Mouse (Mus musculus): ENCODE data around the gene Olfr148. TPM values are rescaled to one million over a fixed set of nuclear protein-coding genes. Genes with fewer than 3 reads are reported as not detected.

Olfr148 gene
- polyA plus RNA-seq (2012; rRNA removed), result not detected in 2 replicates

- Histone ChIP-seq H3K36me3 (ENCODE audit: control insufficient read depth, insufficient read depth, low read length) (no peaks in the 10 kb centered on the region), H3K27me3 (replicated peaks; ENCODE audit: control insufficient read depth, insufficient read depth, low read length) (no peaks in the 10 kb centered on the region), H3K27ac (ENCODE audit: insufficient read depth, low read depth, low read length) (no peak within 1 kb of the TSS), H3K4me3 (ENCODE audit: insufficient read depth, low read depth, low read length) (no peak within 1 kb of the TSS), H3K4me1 (ENCODE audit: control insufficient read depth, insufficient read depth, low read length) (no peaks in the 10 kb centered on the region)
- WGBS, result 76% methylated on average over 3 of the region's 3 CpGs
- TF ChIP-seq CTCF (conservative IDR thresholded peaks at IDR 0.05; ENCODE audit: insufficient read depth, insufficient read length, low read depth, low read length) (no peak), POLR2A (IDR thresholded peaks at IDR 0.05; ENCODE audit: low read depth, low read length) (no peak)
- DNase-seq, result no peak
Measured at GRCm38 (mm10) chr9:39610355-39610754, at the start of gene Olfr148. Gene Olfr148, plus strand, starts transcription at chr9:39610655.

GRCm38 (mm10) chr9:39575469-39575868 is 35.0 kb upstream of the Olfr148 start, which contains the start of gene Olfr959:
Gene Olfr959, minus strand, starts transcription at chr9:39575569.
- TF ChIP-seq CTCF (conservative IDR thresholded peaks at IDR 0.05; ENCODE audit: insufficient read depth, insufficient read length, low read depth, low read length) (no peak), POLR2A (IDR thresholded peaks at IDR 0.05; ENCODE audit: low read depth, low read length) (no peak)
- no peak for DNase-seq

DNA sequence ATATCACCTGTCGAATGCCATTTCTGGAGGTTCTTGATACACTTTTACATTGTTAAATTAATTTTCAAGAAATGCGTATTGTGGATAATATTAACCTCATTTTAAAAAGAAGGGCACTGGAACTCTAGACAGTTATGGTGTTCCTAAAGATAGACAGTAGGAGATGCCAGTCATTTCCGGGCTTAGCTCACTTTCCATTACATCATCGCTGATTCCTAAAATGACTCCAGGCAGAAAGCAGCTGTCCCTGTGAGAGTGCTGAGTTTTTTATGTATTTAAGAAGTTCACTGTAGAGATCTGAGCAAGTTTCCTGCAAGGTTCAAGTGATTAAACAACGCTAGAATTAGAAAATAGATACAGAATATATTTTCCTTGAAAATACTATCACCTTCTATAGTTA is 33.4 kb upstream of the Olfr148 start:
- WGBS, result 79% methylated on average over 5 of the region's 5 CpGs
- Histone ChIP-seq H3K36me3 (ENCODE audit: control insufficient read depth, insufficient read depth, low read length) (no peaks in the 10 kb centered on the region), H3K27ac (ENCODE audit: insufficient read depth, low read depth, low read length) (no peak overlapping the region), H3K27me3 (replicated peaks; ENCODE audit: control insufficient read depth, insufficient read depth, low read length) (no peaks in the 10 kb centered on the region), H3K4me3 (ENCODE audit: insufficient read depth, low read depth, low read length) (no peak overlapping the region), H3K4me1 (ENCODE audit: control insufficient read depth, insufficient read depth, low read length) (no peaks in the 10 kb centered on the region)
- DNase-seq, result no peak
- no peak for TF ChIP-seq CTCF (conservative IDR thresholded peaks at IDR 0.05; ENCODE audit: insufficient read depth, insufficient read length, low read depth, low read length)
- TF ChIP-seq POLR2A (IDR thresholded peaks at IDR 0.05; ENCODE audit: low read depth, low read length), result no peak

More at GRCm38 (mm10) chr9:39575469-39575868, 35.0 kb upstream of the Olfr148 start, which contains the start of gene Olfr959:
- 73% methylated on average over 3 of the region's 3 CpGs for WGBS
- Histone ChIP-seq H3K4me3 (ENCODE audit: insufficient read depth, low read depth, low read length) (no peak within 1 kb of the TSS), H3K36me3 (ENCODE audit: control insufficient read depth, insufficient read depth, low read length) (no peaks in the 10 kb centered on the region), H3K27me3 (replicated peaks; ENCODE audit: control insufficient read depth, insufficient read depth, low read length) (no peaks in the 10 kb centered on the region), H3K27ac (ENCODE audit: insufficient read depth, low read depth, low read length) (no peak within 1 kb of the TSS), H3K4me1 (ENCODE audit: control insufficient read depth, insufficient read depth, low read length) (no peaks in the 10 kb centered on the region)

- TF ChIP-seq CTCF (conservative IDR thresholded peaks at IDR 0.05; ENCODE audit: insufficient read depth, insufficient read length, low read depth, low read length), result no peak
- TF ChIP-seq POLR2A (IDR thresholded peaks at IDR 0.05; ENCODE audit: low read depth, low read length), result no peak
- no peaks in the 10 kb centered on the region for H3K36me3 ChIP-seq (ENCODE audit: control insufficient read depth, insufficient read depth, low read length)
- WGBS, result under 1% methylated on average over 19 of the region's 19 CpGs
- no peak overlapping the region for H3K27ac ChIP-seq (ENCODE audit: insufficient read depth, low read depth, low read length)
- DNase-seq, result no peak
- H3K27me3 ChIP-seq (replicated peaks; ENCODE audit: control insufficient read depth, insufficient read depth, low read length), result no peaks in the 10 kb centered on the region; the same call in 1 of the 2 replicates
- H3K4me1 ChIP-seq (ENCODE audit: control insufficient read depth, insufficient read depth, low read length), result no peaks in the 10 kb centered on the region
- H3K4me3 ChIP-seq (ENCODE audit: insufficient read depth, low read depth, low read length), result no peak overlapping the region
Measured at GRCm38 (mm10) chr9:39602536-39603332, 7.7 kb upstream of the Olfr148 start.

- DNase-seq, result no peak
- Histone ChIP-seq H3K36me3 (ENCODE audit: control insufficient read depth, insufficient read depth, low read length) (no peaks in the 10 kb centered on the region), H3K4me3 (ENCODE audit: insufficient read depth, low read depth, low read length) (no peak overlapping the region), H3K27me3 (replicated peaks; ENCODE audit: control insufficient read depth, insufficient read depth, low read length) (no peaks in the 10 kb centered on the region; the same call in 1 of the 2 replicates), H3K4me1 (ENCODE audit: control insufficient read depth, insufficient read depth, low read length) (no peaks in the 10 kb centered on the region), H3K27ac (ENCODE audit: insufficient read depth, low read depth, low read length) (no peak overlapping the region)
- TF ChIP-seq CTCF (conservative IDR thresholded peaks at IDR 0.05; ENCODE audit: insufficient read depth, insufficient read length, low read depth, low read length) (no peak), POLR2A (IDR thresholded peaks at IDR 0.05; ENCODE audit: low read depth, low read length) (no peak)
- 1% methylated on average over 9 of the region's 9 CpGs for WGBS
Measured at GRCm38 (mm10) chr9:39603333-39603845, 7.1 kb upstream of the Olfr148 start.

DNA sequence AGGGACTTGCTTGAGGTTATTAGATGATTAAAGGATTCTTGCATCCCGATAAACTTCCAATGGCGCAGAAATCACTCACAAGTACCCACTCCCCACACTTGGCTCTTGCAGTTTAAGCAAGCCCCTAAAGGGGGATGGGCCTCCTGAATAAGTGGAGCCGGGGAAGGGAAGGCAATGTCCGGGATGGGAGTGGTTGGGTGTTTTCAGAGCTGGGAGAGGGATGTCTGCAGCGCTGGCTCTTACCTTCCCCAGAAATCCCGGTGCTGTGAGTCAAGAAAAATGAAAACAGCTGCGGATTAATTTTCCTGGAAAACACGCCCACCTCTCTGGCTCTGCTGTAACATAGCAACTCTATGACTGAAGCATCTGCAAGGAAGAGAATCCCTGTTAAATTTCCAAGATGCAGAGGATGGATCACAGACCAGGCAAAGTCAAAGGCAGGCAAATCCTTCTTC is 6.4 kb upstream of the Olfr148 start, which contains the start of gene AW551984:
TSS of gene AW551984 (minus strand) at position 405 of the 455 bp plus-strand sequence.
- TF ChIP-seq CTCF (conservative IDR thresholded peaks at IDR 0.05; ENCODE audit: insufficient read depth, insufficient read length, low read depth, low read length) (no peak), POLR2A (IDR thresholded peaks at IDR 0.05; ENCODE audit: low read depth, low read length) (no peak)
- no peak within 1 kb of the TSS for H3K4me3 ChIP-seq (ENCODE audit: insufficient read depth, low read depth, low read length)
- H3K27ac ChIP-seq (ENCODE audit: insufficient read depth, low read depth, low read length), result no peak within 1 kb of the TSS

DNA sequence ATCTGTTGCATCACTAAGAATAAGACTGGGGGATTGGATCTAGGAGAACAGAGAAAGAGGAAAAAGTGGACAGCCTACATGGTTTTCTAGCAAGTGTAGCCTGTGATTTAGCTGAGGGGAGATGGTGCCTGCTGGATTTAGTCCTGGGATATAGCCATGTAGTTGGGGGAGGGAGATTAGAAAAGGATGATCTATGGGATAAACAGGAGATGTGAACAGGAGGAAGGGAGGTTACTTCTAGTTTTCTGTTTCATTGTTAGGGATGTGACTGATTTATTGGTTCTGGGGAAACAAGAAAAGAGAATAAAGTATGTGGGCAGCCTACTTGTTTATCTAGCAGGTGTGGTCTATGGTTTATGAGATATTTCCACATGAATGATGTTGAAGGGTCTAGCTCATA is 2.0 kb upstream of the Olfr148 start:
- no peak for TF ChIP-seq POLR2A (IDR thresholded peaks at IDR 0.05; ENCODE audit: low read depth, low read length)
- TF ChIP-seq CTCF (conservative IDR thresholded peaks at IDR 0.05; ENCODE audit: insufficient read depth, insufficient read length, low read depth, low read length), result no peak
- H3K4me1 ChIP-seq (ENCODE audit: control insufficient read depth, insufficient read depth, low read length), result no peaks in the 10 kb centered on the region
- H3K27ac ChIP-seq (ENCODE audit: insufficient read depth, low read depth, low read length), result no peak overlapping the region
- H3K4me3 ChIP-seq (ENCODE audit: insufficient read depth, low read depth, low read length), result no peak overlapping the region
- H3K27me3 ChIP-seq (replicated peaks; ENCODE audit: control insufficient read depth, insufficient read depth, low read length), result no peaks in the 10 kb centered on the region; the same call in 1 of the 2 replicates
- no peaks in the 10 kb centered on the region for H3K36me3 ChIP-seq (ENCODE audit: control insufficient read depth, insufficient read depth, low read length)
- DNase-seq, result no peak

More for the DNA sequence above, 6.4 kb upstream of the Olfr148 start, which contains the start of gene AW551984:
- DNase-seq, result no peak
- WGBS, result 1% methylated on average over 8 of the region's 8 CpGs
- no peaks in the 10 kb centered on the region; the same call in 1 of the 2 replicates for H3K27me3 ChIP-seq (replicated peaks; ENCODE audit: control insufficient read depth, insufficient read depth, low read length)
- H3K36me3 ChIP-seq (ENCODE audit: control insufficient read depth, insufficient read depth, low read length), result no peaks in the 10 kb centered on the region
- H3K4me1 ChIP-seq (ENCODE audit: control insufficient read depth, insufficient read depth, low read length), result no peaks in the 10 kb centered on the region
